Mouse (Mus musculus): ENCODE results near the gene Pip5k1a. TPM values are rescaled to one million over a fixed set of nuclear protein-coding genes. Genes with fewer than 3 reads are reported as not detected.
"Not testable (repeated sequence)": the region's sequence is repeated elsewhere in the genome, so short reads cannot be mapped to it uniquely, and the experiment has no call there.

Gene Pip5k1a
- polyA plus RNA-seq, 2 experiments, result 4.7 to 9.4 TPM

DNA sequence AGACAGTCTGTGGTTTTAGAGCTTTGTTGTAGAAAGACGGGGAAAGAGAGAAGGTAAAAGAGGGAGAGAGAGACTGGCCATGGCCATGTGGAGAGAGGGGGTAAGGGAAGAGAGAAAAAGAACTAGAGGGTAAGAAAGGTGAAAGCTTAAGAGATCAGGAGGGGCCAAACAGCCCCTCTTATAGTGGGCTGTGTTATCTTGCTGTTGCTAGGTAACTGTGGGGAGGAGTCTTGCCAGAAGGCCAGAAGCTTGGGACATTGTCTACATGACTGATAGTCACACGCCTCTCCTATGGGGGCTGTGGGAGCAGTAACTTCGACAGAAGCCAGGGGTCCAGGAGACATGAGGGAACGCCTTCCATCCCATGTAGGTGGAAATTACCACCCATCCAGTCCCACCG lies 81.5 kb downstream of the Pip5k1a start:
- peak; percentile 36; the same call in 1 of the 2 replicates for ATAC-seq (ENCODE audit: insufficient read depth)
- no peak overlapping the region for H3K4me3 ChIP-seq (ENCODE audit: insufficient read depth in 1 of 2, low read depth in 2 of 2, low read length in 2 of 2)
- TF ChIP-seq CTCF (IDR thresholded peaks at IDR 0.05; ENCODE audit: low read depth), result no peak
- TF ChIP-seq EP300 (IDR thresholded peaks at IDR 0.05; ENCODE audit: low read depth), result no peak
- no peaks in the 10 kb centered on the region for H3K27me3 ChIP-seq (ENCODE audit: control insufficient read depth, insufficient read depth, low read length)
- WGBS (ENCODE audit: insufficient replicate concordance), result 33% methylated on average over 5 of the region's 5 CpGs
- no peak overlapping the region; the same call in none of the 2 replicates for H3K9ac ChIP-seq (replicated peaks)
- H3K36me3 ChIP-seq (replicated peaks; ENCODE audit: control insufficient read depth, insufficient read depth, low read depth), result peaks cover 5% of the 10 kb centered on the region
- no peaks in the 10 kb centered on the region for H3K9me3 ChIP-seq (ENCODE audit: control insufficient read depth, low read length)
- peak overlapping the region; percentile 1; the same call in 1 of the 2 replicates for H3K4me2 ChIP-seq (ENCODE audit: low read depth)
- no peak overlapping the region for H3K27ac ChIP-seq
- no peak for DNase-seq (ENCODE audit: low read depth in 3 of 3, low spot score in 3 of 3)
- H3K4me1 ChIP-seq (replicated peaks; ENCODE audit: control insufficient read depth in 2 of 2, insufficient read depth in 2 of 2, low read length in 1 of 2), result peaks cover 14 to 32% of the 10 kb centered on the region in 2 experiments

DNA sequence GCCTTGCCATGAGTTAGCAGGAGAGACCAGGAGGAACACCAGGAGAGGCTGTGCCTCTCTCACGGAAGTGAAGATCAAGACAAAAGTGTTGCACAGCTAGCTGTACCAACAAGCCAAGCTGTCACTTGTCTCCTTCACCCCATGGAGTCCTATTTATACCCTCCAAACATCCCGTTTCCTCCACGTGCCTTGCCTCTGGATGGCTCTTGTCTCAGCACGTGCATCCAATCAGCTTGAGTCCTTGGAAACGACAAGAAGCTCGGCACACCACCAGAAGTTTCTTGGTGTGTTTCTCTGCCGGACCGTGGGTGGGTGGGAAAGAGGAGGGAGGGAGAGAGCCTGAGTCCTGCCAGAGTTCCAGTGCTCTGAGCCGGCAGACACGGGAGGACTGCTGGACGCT lies 82.2 kb downstream of the Pip5k1a start:
- 44% methylated on average over 11 of the region's 11 CpGs for WGBS (ENCODE audit: insufficient replicate concordance)
- ATAC-seq (ENCODE audit: insufficient read depth), result no peak

DNA sequence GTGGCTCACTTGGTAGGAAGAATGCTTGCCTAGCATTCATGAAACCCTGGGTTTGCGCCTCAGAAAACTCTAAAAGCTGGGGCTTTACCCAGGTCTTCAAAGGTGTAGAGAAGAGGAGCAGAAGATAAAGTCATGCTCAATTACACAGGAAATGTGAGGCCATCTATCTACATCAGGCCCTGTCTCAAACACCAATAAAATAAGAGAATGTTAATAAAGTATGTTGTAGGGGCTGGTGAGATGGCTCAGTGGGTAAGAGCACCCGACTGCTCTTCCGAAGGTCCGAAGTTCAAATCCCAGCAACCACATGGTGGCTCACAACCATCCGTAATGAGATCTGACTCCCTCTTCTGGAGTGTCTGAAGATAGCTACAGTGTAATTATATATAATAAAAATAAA lies 85.8 kb downstream of the Pip5k1a start:
- not testable (repeated sequence) for H3K9me3 ChIP-seq (ENCODE audit: control insufficient read depth, low read length); H3K27ac ChIP-seq; H3K9ac ChIP-seq (replicated peaks); ATAC-seq (ENCODE audit: insufficient read depth); H3K36me3 ChIP-seq (replicated peaks; ENCODE audit: control insufficient read depth, insufficient read depth, low read depth); DNase-seq (ENCODE audit: low read depth in 3 of 3, low spot score in 3 of 3); H3K27me3 ChIP-seq (ENCODE audit: control insufficient read depth, insufficient read depth, low read length); H3K4me3 ChIP-seq (ENCODE audit: insufficient read depth in 1 of 2, low read depth in 2 of 2, low read length in 2 of 2); H3K4me2 ChIP-seq (ENCODE audit: low read depth)
- H3K4me1 ChIP-seq (replicated peaks; ENCODE audit: control insufficient read depth in 2 of 2, insufficient read depth in 2 of 2, low read length in 1 of 2), result peaks cover 16 to 25% of the 10 kb centered on the region in 2 experiments
- 87% methylated on average over 5 of the region's 5 CpGs for WGBS (ENCODE audit: insufficient replicate concordance)

More for the DNA sequence above, 82.2 kb downstream of the Pip5k1a start:
- Histone ChIP-seq H3K4me1 (replicated peaks; ENCODE audit: control insufficient read depth in 2 of 2, insufficient read depth in 2 of 2, low read length in 1 of 2) (peaks cover 14 to 32% of the 10 kb centered on the region in 2 experiments), H3K36me3 (replicated peaks; ENCODE audit: control insufficient read depth, insufficient read depth, low read depth) (no peaks in the 10 kb centered on the region), H3K9me3 (ENCODE audit: control insufficient read depth, low read length) (no peaks in the 10 kb centered on the region), H3K27ac (no peak overlapping the region), H3K9ac (replicated peaks) (no peak overlapping the region), H3K4me2 (ENCODE audit: low read depth) (no peak overlapping the region; the same call in 1 of the 2 replicates), H3K4me3 (ENCODE audit: insufficient read depth in 1 of 2, low read depth in 2 of 2, low read length in 2 of 2) (no peak overlapping the region), H3K27me3 (ENCODE audit: control insufficient read depth, insufficient read depth, low read length) (no peaks in the 10 kb centered on the region)
- DNase-seq (ENCODE audit: low read depth in 3 of 3, low spot score in 3 of 3), result no peak
- TF ChIP-seq EP300 (IDR thresholded peaks at IDR 0.05; ENCODE audit: low read depth) (no peak), CTCF (IDR thresholded peaks at IDR 0.05; ENCODE audit: low read depth) (no peak)

DNA sequence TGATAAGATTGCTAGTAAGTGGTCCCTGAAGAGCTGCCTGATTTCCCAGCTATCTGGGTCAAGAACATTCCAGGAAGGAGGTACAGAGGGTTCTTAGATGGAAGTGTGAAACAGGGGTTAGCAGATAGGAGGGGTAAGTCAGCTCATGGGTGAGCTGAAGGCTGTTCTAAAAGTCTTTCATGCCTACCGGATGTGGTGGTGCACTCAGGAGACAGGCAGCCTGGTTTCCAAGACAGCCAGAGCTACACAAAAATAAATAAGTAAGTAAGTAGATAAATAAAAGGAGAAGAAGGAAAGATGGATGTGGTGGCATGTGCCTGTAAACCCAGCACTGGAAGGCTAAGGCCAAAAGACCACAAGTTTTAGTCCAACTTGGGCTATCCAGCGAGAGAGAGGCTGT lies 88.0 kb downstream of the Pip5k1a start:
- 67% methylated on average over 2 of the region's 2 CpGs for WGBS (ENCODE audit: insufficient replicate concordance)
- TF ChIP-seq CTCF (IDR thresholded peaks at IDR 0.05; ENCODE audit: low read depth) (no peak), EP300 (IDR thresholded peaks at IDR 0.05; ENCODE audit: low read depth) (no peak)
- no peaks in the 10 kb centered on the region for H3K27me3 ChIP-seq (ENCODE audit: control insufficient read depth, insufficient read depth, low read length)
- ATAC-seq (ENCODE audit: insufficient read depth) (no peak), DNase-seq (ENCODE audit: low read depth in 3 of 3, low spot score in 3 of 3) (no peak)
- H3K4me1 ChIP-seq (replicated peaks; ENCODE audit: control insufficient read depth in 2 of 2, insufficient read depth in 2 of 2, low read length in 1 of 2), result peaks cover 10 to 11% of the 10 kb centered on the region in 2 experiments
- no peaks in the 10 kb centered on the region for H3K36me3 ChIP-seq (replicated peaks; ENCODE audit: control insufficient read depth, insufficient read depth, low read depth)
- H3K4me3 ChIP-seq (ENCODE audit: insufficient read depth in 1 of 2, low read depth in 2 of 2, low read length in 2 of 2), result no peak overlapping the region
- H3K9ac ChIP-seq (replicated peaks), result no peak overlapping the region
- no peaks in the 10 kb centered on the region for H3K9me3 ChIP-seq (ENCODE audit: control insufficient read depth, low read length)
- H3K4me2 ChIP-seq (ENCODE audit: low read depth), result no peak overlapping the region
- H3K27ac ChIP-seq, result no peak overlapping the region

DNA sequence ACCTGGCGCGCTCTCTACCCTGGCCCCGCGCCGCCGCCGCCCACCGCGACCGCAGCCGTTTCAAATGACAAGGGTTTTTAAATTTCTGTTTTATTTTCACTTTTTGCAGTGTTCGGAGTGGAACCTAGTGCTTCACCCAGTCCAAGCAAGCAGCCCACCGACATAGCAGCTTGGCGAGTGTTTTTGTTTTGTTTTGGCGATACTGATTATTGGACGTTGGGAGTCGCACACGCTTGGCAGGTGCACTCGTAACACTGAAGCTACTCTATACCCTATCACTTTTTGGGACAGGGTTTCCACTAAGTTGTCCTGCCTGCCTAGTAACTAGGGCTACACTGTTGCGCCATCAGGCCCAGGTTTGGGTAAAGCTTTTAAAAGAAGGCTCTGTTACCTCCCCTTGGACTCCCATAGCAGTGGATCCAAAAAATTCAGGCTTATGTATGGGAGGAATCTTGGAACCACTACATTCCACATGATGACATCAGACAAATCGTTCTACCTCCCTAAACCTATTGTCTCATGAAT lies 90.1 kb downstream of the Pip5k1a start:
- Histone ChIP-seq H3K27me3 (ENCODE audit: control insufficient read depth, insufficient read depth, low read length) (no peaks in the 10 kb centered on the region), H3K9me3 (ENCODE audit: control insufficient read depth, low read length) (no peaks in the 10 kb centered on the region), H3K4me3 (ENCODE audit: insufficient read depth in 1 of 2, low read depth in 2 of 2, low read length in 2 of 2) (peak overlapping the region; percentile 74 to 84), H3K27ac (peak overlapping the region; percentile 96), H3K36me3 (replicated peaks; ENCODE audit: control insufficient read depth, insufficient read depth, low read depth) (peaks cover 5% of the 10 kb centered on the region), H3K9ac (replicated peaks) (peak overlapping the region; percentile 83), H3K4me2 (ENCODE audit: low read depth) (peak overlapping the region; percentile 99), H3K4me1 (replicated peaks; ENCODE audit: control insufficient read depth in 2 of 2, insufficient read depth in 2 of 2, low read length in 1 of 2) (peaks cover 10 to 11% of the 10 kb centered on the region in 2 experiments)
- 3% methylated on average over 21 of the region's 21 CpGs for WGBS (ENCODE audit: insufficient replicate concordance)
- TF ChIP-seq EP300 (IDR thresholded peaks at IDR 0.05; ENCODE audit: low read depth), result no peak
- no peak for ATAC-seq (ENCODE audit: insufficient read depth)
- DNase-seq (ENCODE audit: low read depth in 3 of 3, low spot score in 3 of 3), result no peak

Measured in liver, embryonic 14.5 days (tissue).